11 mouse cellular contexts compared by ENCODE assay signal in genomic region chr6:91307972-91308371, GRCm38 (mm10).
DNase-seq lines count a peak whose midpoint lies in the region; ATAC-seq and TF ChIP-seq lines count a peak whose summit lies in the region.
"Had no signal": no experiment of that assay in that cellular context is flagged by ENCODE, and none has a peak within 500 bp of the region (broad histone marks: within the 10 kb centered on the region; RNA-seq: fewer than 3 reads in every experiment).

No protein-coding gene starts in this region.

- H3K27me3 ChIP-seq in lung, embryonic 14.5 days (ENCODE audit: insufficient read depth, low read length): no peaks in the 10 kb centered on the region

- no peak overlapping the region for H3K9ac ChIP-seq in lung, embryonic 14.5 days
- H3K9ac ChIP-seq: liver, embryonic 12.5 days had no signal

- no peak overlapping the region for H3K27ac ChIP-seq in lung, embryonic 14.5 days (ENCODE audit: low read depth)
- H3K27ac ChIP-seq: liver, embryonic 12.5 days had no signal

- TF ChIP-seq CTCF in lung, embryonic 14.5 days (IDR thresholded peaks at IDR 0.05; ENCODE audit: low read depth): no peak

- ATAC-seq in frontal cortex, adult (ENCODE audit: low TSS enrichment): peak; percentile 38; the same call in 1 of the 2 replicates
- peak; percentile 38; the same call in 1 of the 2 replicates for ATAC-seq in lung, embryonic 14.5 days (ENCODE audit: insufficient read depth)
- ATAC-seq: liver, embryonic 12.5 days had no signal

- no peak overlapping the region for H3K4me3 ChIP-seq in lung, embryonic 14.5 days (ENCODE audit: low read depth, low read length)
- H3K4me3 ChIP-seq: liver, embryonic 12.5 days; myocyte had no signal

- no peak overlapping the region for H3K4me2 ChIP-seq in lung, embryonic 14.5 days
- H3K4me2 ChIP-seq: liver, embryonic 12.5 days had no signal

- no peak for DNase-seq in frontal cortex, postnatal 10 days (ENCODE audit: low spot score in 2 of 2)
- peak; percentile 4 for DNase-seq in urinary bladder, postnatal 10 days (ENCODE audit: low spot score)
- DNase-seq in urinary bladder, postnatal 14 days (ENCODE audit: low spot score): no peak
- peak; percentile 73 for DNase-seq in lung, embryonic 14.5 days
- DNase-seq in spleen, adult 18-20 months: no peak
- no peak for DNase-seq in layer of hippocampus, adult 9-10 months (ENCODE audit: low spot score)
- no peak for DNase-seq in liver
- DNase-seq: thymus, adult 2 months had no signal

- no peaks in the 10 kb centered on the region for H3K36me3 ChIP-seq in lung, embryonic 14.5 days (ENCODE audit: insufficient read depth)
- H3K36me3 ChIP-seq: liver, embryonic 12.5 days had no signal

- H3K9me3 ChIP-seq in lung, embryonic 14.5 days (ENCODE audit: low read depth, low read length): no peaks in the 10 kb centered on the region
- H3K9me3 ChIP-seq: liver, embryonic 12.5 days had no signal

- WGBS in lung, embryonic 14.5 days: 50% methylated on average over 1 of the region's 1 CpGs

- H3K4me1 ChIP-seq in lung, embryonic 14.5 days (ENCODE audit: insufficient read depth): no peaks in the 10 kb centered on the region
- H3K4me1 ChIP-seq: liver, embryonic 12.5 days had no signal

Comparison
In these comparisons a context has a peak if more than half of its experiments do, and no peak if none do; other contexts are left out.
1. DNase-seq: peak in urinary bladder, postnatal 10 days (single experiment) and lung, embryonic 14.5 days (single experiment); none in frontal cortex, postnatal 10 days (0 of 2), urinary bladder, postnatal 14 days (single experiment), spleen, adult 18-20 months (0 of 2), layer of hippocampus, adult 9-10 months (single experiment) and liver (single experiment).